Mouse (Mus musculus) brain, embryonic 14.5 days (tissue): ENCODE measurements at regions not wholly inside any gene's neighbourhood (a gene's known extent, or its start where the extent isn't known, plus 50 kb on each side); places are given as distances from the start of the nearest gene placed in this dataset.

ENCODE experiments used
- CTCF ChIP-seq: fragments of 200-500 bp; IDR thresholded peaks from 2 replicates; pipeline ENCODE4 v1.5.1; 2012; ENCODE audit warnings: inconsistent platforms, mild to moderate bottlenecking, moderate library complexity, borderline replicate concordance; ENCODE audit not compliant: insufficient read depth, insufficient read length; ENCODE audit errors: extremely low read depth
- POLR2A ChIP-seq: fragments of 200-500 bp; IDR thresholded peaks from 2 replicates; pipeline ENCODE4 v1.6.1; 2012; ENCODE audit warnings: mild to moderate bottlenecking, inconsistent platforms, borderline replicate concordance; ENCODE audit not compliant: poor library complexity, insufficient read depth, insufficient read length, severe bottlenecking; ENCODE audit errors: extremely low read depth

GRCm38 (mm10) chr6:41100258-41100657, 64.9 kb upstream of the 2210010C04Rik start:
- TF ChIP-seq POLR2A (no peak), CTCF (no peak)
